Mouse (Mus musculus) stomach, embryonic 14.5 days (tissue): ENCODE measurements around the gene Sec16b. TPM values are rescaled to one million over a fixed set of nuclear protein-coding genes. Genes with fewer than 3 reads are reported as not detected.

ENCODE experiments used
- ATAC-seq: fragments of 200-750 bp; cut with Nextera tagmentation; 2 replicates; pipeline ENCODE4 v1.8.0; 2017; ENCODE audit warnings: low read depth, moderate TSS enrichment; ENCODE audit not compliant: insufficient number of reproducible peaks, insufficient read depth, low FRiP score
- H3K27ac ChIP-seq: fragments of 300-500 bp; sonication (generic); 2 replicates; pipeline ENCODE4 v1.5.1; 2014; ENCODE audit warnings: mild to moderate bottlenecking, low read length, moderate library complexity, mixed read lengths
- H3K27me3 ChIP-seq: fragments of 300-500 bp; sonication (generic); 2 replicates; pipeline ENCODE4 v1.6.1; 2014; ENCODE audit warnings: low read length, control low read depth, mixed read lengths; ENCODE audit not compliant: control insufficient read depth, insufficient read depth
- H3K36me3 ChIP-seq: fragments of 300-500 bp; sonication (generic); 2 replicates; pipeline ENCODE4 v1.6.1; 2014; ENCODE audit warnings: mild to moderate bottlenecking, control low read depth, low read length, moderate library complexity, mixed read lengths; ENCODE audit not compliant: control insufficient read depth, insufficient read depth
- H3K4me1 ChIP-seq: fragments of 300-500 bp; sonication (generic); 2 replicates; pipeline ENCODE4 v1.6.1; 2014; ENCODE audit warnings: low read length, control low read depth, mixed read lengths; ENCODE audit not compliant: control insufficient read depth, insufficient read depth
- H3K4me2 ChIP-seq: fragments of 300-500 bp; sonication (generic); replicated peaks from 2 replicates; pipeline ENCODE4 v1.6.1; 2014; ENCODE audit warnings: low read depth, low read length, control low read depth
- H3K4me3 ChIP-seq: fragments of 300-500 bp; sonication (generic); 2 replicates; pipeline ENCODE4 v1.5.1; 2014; ENCODE audit warnings: low read depth, low read length, control low read depth
- H3K9ac ChIP-seq: fragments of 300-500 bp; sonication (generic); replicated peaks from 2 replicates; pipeline ENCODE4 v1.6.1; 2014; ENCODE audit warnings: low read depth, mild to moderate bottlenecking, control low read depth, low read length, moderate library complexity, mixed read lengths
- H3K9me3 ChIP-seq: fragments of 300-500 bp; sonication (generic); 2 replicates; pipeline ENCODE4 v1.6.1; 2016; ENCODE audit warnings: low read depth, low read length, control low read depth; ENCODE audit not compliant: control insufficient read depth
- WGBS: fragments of 180-500 bp; shearing (Covaris S2); extraction: QIAGEN DNeasy Blood & Tissue Kit; methylation state at CpG from one replicate; pipeline ENCODE4 v1.1.7; 2014; 5-methylcytosine and 5-hydroxymethylcytosine counted together
- polyA plus RNA-seq: library from polyadenylated mRNA; unstranded; fragments of >200 nt; fragmentation: Nextera tagmentation; extraction: Ambion mirVana; gene quantifications from 2 replicates; pipeline ENCODE4 v1.2.1, GENCODE M21; 2014

Gene Sec16b
- polyA plus RNA-seq, 1 experiment from 2014 or later = 6.7 TPM

GRCm38 (mm10) chr1:157470761-157471386 is 35.7 kb upstream of the Sec16b start:
- Histone ChIP-seq H3K9me3 (no peaks in the 10 kb centered on the region), H3K36me3 (no peaks in the 10 kb centered on the region), H3K27me3 (no peaks in the 10 kb centered on the region), H3K4me2 (no peak overlapping the region), H3K27ac (no peak overlapping the region), H3K4me3 (no peak overlapping the region), H3K9ac (no peak overlapping the region), H3K4me1 (no peaks in the 10 kb centered on the region)
- 85% methylated on average over 9 of the region's 9 CpGs for WGBS
- no peak for ATAC-seq

DNA sequence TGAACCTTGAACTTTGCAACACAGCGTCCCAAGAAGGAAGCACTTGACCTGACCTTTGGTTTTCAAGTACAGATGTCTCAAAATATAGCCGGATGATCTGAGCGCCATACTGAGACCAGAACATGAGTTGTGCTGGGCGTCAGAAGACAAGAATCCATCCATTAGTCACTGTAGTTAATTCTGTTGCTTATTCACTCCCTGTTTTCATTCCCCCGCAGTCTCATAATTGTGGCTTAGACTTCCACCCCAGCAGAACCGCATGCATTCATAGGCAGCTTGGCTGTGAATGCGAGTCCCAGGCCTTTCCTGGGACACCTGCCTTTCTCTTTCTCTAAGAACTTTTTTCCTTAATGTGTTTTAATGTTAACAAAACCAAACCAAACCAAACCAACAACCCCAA is 33.8 kb upstream of the Sec16b start:
- H3K27ac ChIP-seq = no peak overlapping the region
- WGBS = 81% methylated on average over 7 of the region's 7 CpGs
- no peaks in the 10 kb centered on the region for H3K36me3 ChIP-seq
- H3K4me1 ChIP-seq = no peaks in the 10 kb centered on the region
- no peak overlapping the region for H3K4me3 ChIP-seq
- H3K27me3 ChIP-seq = no peaks in the 10 kb centered on the region
- ATAC-seq = no peak
- no peaks in the 10 kb centered on the region for H3K9me3 ChIP-seq
- no peak overlapping the region for H3K9ac ChIP-seq
- no peak overlapping the region for H3K4me2 ChIP-seq

DNA sequence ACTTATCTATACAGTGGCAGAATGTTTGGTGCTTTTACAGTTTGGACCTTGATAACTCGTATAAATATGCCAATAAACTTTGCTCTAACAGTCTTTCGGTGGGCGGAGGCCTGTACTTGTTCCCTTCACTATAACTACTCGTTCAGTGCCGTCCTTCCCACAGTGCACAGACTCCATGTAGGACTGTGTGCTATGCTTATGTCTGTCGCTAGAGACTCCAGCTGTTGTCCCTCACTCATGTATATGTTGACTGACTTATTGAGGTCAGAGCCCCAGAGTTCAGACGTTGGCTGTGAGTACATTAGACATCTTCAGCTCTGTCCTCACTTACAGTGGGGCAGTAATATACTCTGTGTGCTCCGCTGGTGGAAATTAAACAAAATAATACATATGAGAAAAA is 31.7 kb upstream of the Sec16b start:
- H3K9me3 ChIP-seq = no peaks in the 10 kb centered on the region
- no peak overlapping the region for H3K9ac ChIP-seq
- peak; percentile 62; the same call in 1 of the 2 replicates for ATAC-seq
- no peak overlapping the region for H3K27ac ChIP-seq
- no peaks in the 10 kb centered on the region for H3K27me3 ChIP-seq
- H3K36me3 ChIP-seq = no peaks in the 10 kb centered on the region
- 45% methylated on average over 8 of the region's 8 CpGs for WGBS
- H3K4me1 ChIP-seq = no peaks in the 10 kb centered on the region
- H3K4me3 ChIP-seq = no peak overlapping the region
- H3K4me2 ChIP-seq = no peak overlapping the region

DNA sequence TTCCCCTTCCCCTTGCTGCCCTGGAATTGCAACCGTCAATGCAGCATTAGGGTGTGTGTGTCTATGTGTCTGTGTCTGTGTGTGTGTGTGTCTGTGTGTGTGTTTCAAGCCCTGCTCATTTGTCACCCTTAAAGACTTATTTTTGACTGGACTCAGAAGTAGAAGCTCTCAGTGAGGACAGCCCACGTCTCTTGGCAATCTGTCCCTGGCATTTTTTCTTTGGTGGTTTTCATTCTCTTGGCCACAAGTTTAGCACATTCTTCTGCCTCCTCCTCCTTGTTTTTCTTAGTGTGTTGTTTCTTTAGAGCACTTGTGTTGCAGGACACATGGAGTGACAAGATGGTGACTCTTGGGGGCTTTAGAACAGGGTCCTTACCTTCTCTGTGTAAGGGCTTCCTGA is 30.3 kb upstream of the Sec16b start:
- H3K4me1 ChIP-seq = no peaks in the 10 kb centered on the region

DNA sequence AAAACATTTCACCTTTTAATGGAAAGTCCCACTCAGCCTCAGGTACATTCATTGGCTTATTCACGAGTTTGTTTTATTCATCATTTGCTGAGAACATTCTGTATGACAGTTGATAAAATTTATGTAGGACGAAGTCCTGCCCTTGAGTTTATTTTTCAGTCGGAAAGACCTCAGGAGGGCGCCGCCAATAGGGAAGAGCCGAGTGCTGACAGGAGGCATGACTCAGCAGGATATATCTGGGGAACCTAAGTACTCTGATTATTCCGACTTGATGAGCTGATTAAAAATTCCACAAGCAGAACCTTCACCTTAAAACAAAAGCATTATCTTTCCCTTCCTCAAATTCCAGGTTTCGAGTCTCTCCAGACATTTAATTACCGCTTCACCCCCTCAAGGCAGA is 26.4 kb upstream of the Sec16b start:
- Histone ChIP-seq H3K9me3 (no peaks in the 10 kb centered on the region), H3K9ac (no peak overlapping the region), H3K27me3 (no peaks in the 10 kb centered on the region), H3K27ac (no peak overlapping the region), H3K36me3 (no peaks in the 10 kb centered on the region), H3K4me3 (no peak overlapping the region), H3K4me1 (no peaks in the 10 kb centered on the region), H3K4me2 (no peak overlapping the region)
- no peak for ATAC-seq
- WGBS = 21% methylated on average over 9 of the region's 9 CpGs

More for the DNA sequence above, 30.3 kb upstream of the Sec16b start:
- H3K4me3 ChIP-seq = no peak overlapping the region
- H3K27ac ChIP-seq = no peak overlapping the region
- H3K36me3 ChIP-seq = no peaks in the 10 kb centered on the region
- ATAC-seq = no peak
- no peak overlapping the region for H3K9ac ChIP-seq
- no peaks in the 10 kb centered on the region for H3K9me3 ChIP-seq
- WGBS = 69% methylated on average over 2 of the region's 2 CpGs
- H3K27me3 ChIP-seq = no peaks in the 10 kb centered on the region
- H3K4me2 ChIP-seq = no peak overlapping the region

DNA sequence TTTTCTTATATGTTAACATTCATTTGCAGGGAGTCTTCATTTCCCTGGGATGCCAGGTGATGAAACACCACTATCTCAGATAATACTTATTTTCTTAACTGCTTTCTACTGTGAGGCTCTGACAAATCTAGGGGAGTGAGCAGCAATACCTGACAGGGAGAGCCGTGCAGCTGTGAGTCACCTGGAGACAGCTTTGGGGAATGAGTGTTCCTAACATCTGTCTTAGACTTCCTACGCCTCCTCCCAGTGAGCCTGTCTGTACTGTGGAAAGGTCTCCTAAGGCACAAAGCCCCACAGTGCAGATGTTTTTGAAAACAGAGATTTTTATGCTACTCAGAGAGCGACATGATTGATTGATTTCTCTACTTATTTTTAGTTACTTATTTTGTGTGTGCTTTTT is 25.6 kb upstream of the Sec16b start:
- H3K36me3 ChIP-seq = no peaks in the 10 kb centered on the region

GRCm38 (mm10) chr1:157481666-157482065 is 24.9 kb upstream of the Sec16b start:
- H3K4me1 ChIP-seq = no peaks in the 10 kb centered on the region
- no peaks in the 10 kb centered on the region for H3K27me3 ChIP-seq
- H3K9ac ChIP-seq = no peak overlapping the region
- 88% methylated on average over 6 of the region's 6 CpGs for WGBS
- H3K4me3 ChIP-seq = no peak overlapping the region
- no peak overlapping the region for H3K4me2 ChIP-seq
- no peak overlapping the region for H3K27ac ChIP-seq
- no peaks in the 10 kb centered on the region for H3K9me3 ChIP-seq
- no peak; the same call in 1 of the 2 replicates for ATAC-seq
- H3K36me3 ChIP-seq = no peaks in the 10 kb centered on the region

More for the DNA sequence above, 25.6 kb upstream of the Sec16b start:
- ATAC-seq = no peak
- Histone ChIP-seq H3K9ac (no peak overlapping the region), H3K27ac (no peak overlapping the region), H3K4me2 (no peak overlapping the region), H3K27me3 (no peaks in the 10 kb centered on the region), H3K4me1 (no peaks in the 10 kb centered on the region), H3K9me3 (no peaks in the 10 kb centered on the region), H3K4me3 (no peak overlapping the region)
- WGBS = 43% methylated on average over 3 of the region's 3 CpGs

DNA sequence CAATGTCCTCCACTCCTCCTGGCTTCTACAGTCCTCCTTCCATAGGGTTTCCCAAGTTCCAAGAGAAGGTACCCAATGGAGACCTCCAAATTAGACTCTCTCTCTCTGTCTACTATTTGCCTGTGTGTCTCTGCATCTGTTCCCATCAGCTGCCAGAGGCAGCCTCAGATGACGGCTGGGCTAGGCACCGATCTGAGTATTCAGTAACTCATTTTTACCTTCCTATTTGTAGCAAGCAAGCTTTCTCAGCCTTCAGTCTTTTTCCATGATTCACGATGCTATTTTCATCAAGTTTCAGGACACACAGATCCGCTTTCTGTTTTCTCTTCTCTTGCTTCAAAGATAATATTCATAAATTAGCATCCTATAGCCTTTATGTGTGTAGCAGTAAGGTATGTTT is 22.4 kb upstream of the Sec16b start:
- no peaks in the 10 kb centered on the region for H3K27me3 ChIP-seq
- 93% methylated on average over 4 of the region's 4 CpGs for WGBS
- ATAC-seq = no peak
- H3K4me2 ChIP-seq = no peak overlapping the region
- H3K36me3 ChIP-seq = no peaks in the 10 kb centered on the region
- H3K4me3 ChIP-seq = no peak overlapping the region
- H3K9me3 ChIP-seq = no peaks in the 10 kb centered on the region
- H3K9ac ChIP-seq = no peak overlapping the region
- no peaks in the 10 kb centered on the region for H3K4me1 ChIP-seq
- no peak overlapping the region for H3K27ac ChIP-seq

DNA sequence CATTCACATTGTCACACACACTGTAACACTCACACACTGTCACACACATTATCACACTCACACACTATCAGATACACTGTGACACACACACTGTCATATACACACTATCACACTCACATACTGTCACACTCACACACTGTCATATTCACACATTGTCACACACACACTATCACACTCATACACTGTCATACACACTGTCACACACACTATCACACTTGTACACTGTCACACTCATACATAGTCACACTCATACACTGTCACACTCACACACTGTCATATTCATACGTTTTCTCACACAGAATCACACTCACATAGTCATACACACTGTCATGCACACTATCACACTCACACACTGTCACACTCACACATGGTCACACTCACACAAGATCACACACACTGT is 5.9 kb upstream of the Sec16b start:
- H3K27me3 ChIP-seq = no peaks in the 10 kb centered on the region
- WGBS = 74% methylated on average over 1 of the region's 1 CpGs
- no peak for ATAC-seq
- H3K4me3 ChIP-seq = no peak overlapping the region
- no peak overlapping the region for H3K9ac ChIP-seq
- H3K4me2 ChIP-seq = no peak overlapping the region
- no peaks in the 10 kb centered on the region for H3K36me3 ChIP-seq
- no peaks in the 10 kb centered on the region for H3K4me1 ChIP-seq
- no peak overlapping the region for H3K27ac ChIP-seq
- no peaks in the 10 kb centered on the region for H3K9me3 ChIP-seq
